Mouse (Mus musculus): ENCODE data around the gene Zyx.

Gene Zyx

GRCm38 (mm10) chr6:42398285-42398684 lies 48.9 kb downstream of the Zyx start:
- DNase-seq (ENCODE audit: low read depth, low spot score), result peak; percentile 82

- DNase-seq (ENCODE audit: low read depth, low spot score), result no peak
These were observed 49.6 kb downstream of the Zyx start for GRCm38 (mm10) chr6:42398998-42399397.

- DNase-seq (ENCODE audit: low read depth, low spot score), result no peak
These were observed 50.5 kb downstream of the Zyx start, which contains the start of gene Tas2r143 for GRCm38 (mm10) chr6:42399938-42400337. TSS of gene Tas2r143 (plus strand) at chr6:42400238.

- DNase-seq (ENCODE audit: low read depth, low spot score), result no peak
These were observed 55.7 kb downstream of the Zyx start, which contains the start of gene Tas2r135 for GRCm38 (mm10) chr6:42405134-42405533. TSS of gene Tas2r135 (plus strand) at chr6:42405434.

Measured in A20 (cell line).